Mouse (Mus musculus) lung, postnatal 14 days (tissue): ENCODE measurements around the gene Slc25a39.
"Not testable (repeated sequence)": the region's sequence is repeated elsewhere in the genome, so short reads cannot be mapped to it uniquely, and the experiment has no call there.

Experiments used
- DNase-seq: peaks from one replicate; pipeline ENCODE4 v3.0.0; 2021

Gene Slc25a39

GRCm38 (mm10) chr11:102410345-102410744 is 2.6 kb upstream of the Slc25a39 start:
- DNase-seq, result not testable (repeated sequence)

- DNase-seq, result no peak
These were observed 2.1 kb upstream of the Slc25a39 start for GRCm38 (mm10) chr11:102409795-102410330.

- DNase-seq, result no peak
These were observed 1.4 kb upstream of the Slc25a39 start for GRCm38 (mm10) chr11:102408888-102409794.

- peak; percentile 97 for DNase-seq
These were observed 664 bp upstream of the Slc25a39 start for GRCm38 (mm10) chr11:102408344-102408876.

GRCm38 (mm10) chr11:102406900-102407833 is 579 bp downstream of the Slc25a39 start:
- DNase-seq, result peak; percentile 94

- DNase-seq, result no peak
These were observed 1.3 kb downstream of the Slc25a39 start for GRCm38 (mm10) chr11:102406401-102406800.

GRCm38 (mm10) chr11:102405544-102406285 is 2.0 kb downstream of the Slc25a39 start:
- no peak for DNase-seq

GRCm38 (mm10) chr11:102404161-102405010 is 3.4 kb downstream of the Slc25a39 start:
- no peak for DNase-seq

- no peak for DNase-seq
These were observed 4.1 kb downstream of the Slc25a39 start for GRCm38 (mm10) chr11:102403657-102404056.

- DNase-seq, result no peak
These were observed 5.7 kb downstream of the Slc25a39 start for GRCm38 (mm10) chr11:102401898-102402500.

GRCm38 (mm10) chr11:102400513-102401084 is 7.1 kb downstream of the Slc25a39 start:
- DNase-seq, result no peak

- no peak for DNase-seq
These were observed 8.1 kb downstream of the Slc25a39 start for GRCm38 (mm10) chr11:102399610-102400072.

GRCm38 (mm10) chr11:102399107-102399506 is 8.6 kb downstream of the Slc25a39 start:
- DNase-seq, result no peak

GRCm38 (mm10) chr11:102398007-102398825 is 9.5 kb downstream of the Slc25a39 start:
- DNase-seq, result no peak

- no peak for DNase-seq
These were observed 11.0 kb downstream of the Slc25a39 start for GRCm38 (mm10) chr11:102396671-102397141.

GRCm38 (mm10) chr11:102396263-102396662 is 11.5 kb downstream of the Slc25a39 start:
- no peak for DNase-seq

GRCm38 (mm10) chr11:102395250-102395649 is 12.5 kb downstream of the Slc25a39 start:
- no peak for DNase-seq

- no peak for DNase-seq
These were observed 13.2 kb downstream of the Slc25a39 start for GRCm38 (mm10) chr11:102394421-102395124.
